Mouse (Mus musculus): Measurements from ENCODE around the gene Ddx39. TPM values are rescaled to one million over a fixed set of nuclear protein-coding genes. Genes with fewer than 3 reads are reported as not detected.

Gene Ddx39
- polyA plus RNA-seq, 1 experiment from 2014 or later: 116 TPM

GRCm38 (mm10) chr8:83697374-83698220 lies 17.4 kb upstream of the Ddx39 start:
- Histone ChIP-seq H3K27ac (ENCODE audit: low read length) (peak overlapping the region; percentile 22; the same call in 1 of the 2 replicates), H3K9ac (replicated peaks; ENCODE audit: low read depth, low read length) (peak overlapping the region; percentile 97), H3K27me3 (replicated peaks; ENCODE audit: control insufficient read depth, insufficient read depth, low read length) (no peaks in the 10 kb centered on the region), H3K4me2 (ENCODE audit: low read length) (peak overlapping the region; percentile 70), H3K4me3 (replicated peaks; ENCODE audit: low read length) (peak overlapping the region; percentile 91), H3K9me3 (ENCODE audit: control insufficient read depth, low read length) (no peaks in the 10 kb centered on the region), H3K4me1 (replicated peaks; ENCODE audit: control insufficient read depth, insufficient read depth, low read length) (peaks cover 24% of the 10 kb centered on the region), H3K36me3 (ENCODE audit: control insufficient read depth, insufficient read depth) (no peaks in the 10 kb centered on the region)
- peak; percentile 9; the same call in 1 of the 2 replicates for ATAC-seq
- WGBS: 57% methylated on average over 19 of the region's 19 CpGs

GRCm38 (mm10) chr8:83698291-83698660 lies 16.7 kb upstream of the Ddx39 start:
- no peaks in the 10 kb centered on the region for H3K9me3 ChIP-seq (ENCODE audit: control insufficient read depth, low read length)
- peak overlapping the region; percentile 70 for H3K4me2 ChIP-seq (ENCODE audit: low read length)
- H3K36me3 ChIP-seq (ENCODE audit: control insufficient read depth, insufficient read depth): no peaks in the 10 kb centered on the region
- no peaks in the 10 kb centered on the region for H3K27me3 ChIP-seq (replicated peaks; ENCODE audit: control insufficient read depth, insufficient read depth, low read length)
- peak; percentile 26 for ATAC-seq
- peaks cover 24% of the 10 kb centered on the region for H3K4me1 ChIP-seq (replicated peaks; ENCODE audit: control insufficient read depth, insufficient read depth, low read length)
- peak overlapping the region; percentile 97 for H3K9ac ChIP-seq (replicated peaks; ENCODE audit: low read depth, low read length)
- H3K27ac ChIP-seq (ENCODE audit: low read length): peak overlapping the region; percentile 57; the same call in 1 of the 2 replicates
- WGBS: 4% methylated on average over 15 of the region's 15 CpGs
- peak overlapping the region; percentile 91 for H3K4me3 ChIP-seq (replicated peaks; ENCODE audit: low read length)

GRCm38 (mm10) chr8:83698661-83699453 lies 16.1 kb upstream of the Ddx39 start, which contains the start of gene Pkn1:
TSS of gene Pkn1 (minus strand) at chr8:83699179.
- ATAC-seq: peak; percentile 85
- peak within 1 kb of the TSS; percentile 97 for H3K9ac ChIP-seq (replicated peaks; ENCODE audit: low read depth, low read length)
- peak within 1 kb of the TSS; percentile 57 for H3K27ac ChIP-seq (ENCODE audit: low read length)
- no peaks in the 10 kb centered on the region for H3K9me3 ChIP-seq (ENCODE audit: control insufficient read depth, low read length)
- peaks cover 24% of the 10 kb centered on the region for H3K4me1 ChIP-seq (replicated peaks; ENCODE audit: control insufficient read depth, insufficient read depth, low read length)
- no peaks in the 10 kb centered on the region for H3K27me3 ChIP-seq (replicated peaks; ENCODE audit: control insufficient read depth, insufficient read depth, low read length)
- peak within 1 kb of the TSS; percentile 70 for H3K4me2 ChIP-seq (ENCODE audit: low read length)
- peak within 1 kb of the TSS; percentile 91 for H3K4me3 ChIP-seq (replicated peaks; ENCODE audit: low read length)
- under 1% methylated on average over 74 of the region's 85 CpGs for WGBS
- no peaks in the 10 kb centered on the region for H3K36me3 ChIP-seq (ENCODE audit: control insufficient read depth, insufficient read depth)

DNA sequence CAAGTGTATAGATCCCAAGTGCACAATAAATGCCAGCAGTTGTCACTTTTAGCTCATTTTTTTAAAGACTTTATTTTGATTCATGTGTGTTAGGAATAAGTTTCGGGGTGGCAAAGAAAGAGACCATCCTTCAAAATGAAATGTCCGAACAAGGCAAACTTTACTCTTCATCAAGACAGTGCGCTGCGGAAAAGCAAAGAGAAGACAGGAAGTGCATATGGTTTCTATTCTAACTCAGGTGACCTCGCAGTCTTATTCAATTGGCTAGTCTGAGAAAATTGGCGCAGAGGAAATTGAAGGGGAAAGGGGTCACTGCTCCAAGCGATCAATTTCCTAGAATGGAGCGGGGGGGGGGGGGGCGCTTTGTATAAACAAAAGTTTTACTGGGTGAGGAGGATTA lies 15.4 kb upstream of the Ddx39 start:
- Histone ChIP-seq H3K36me3 (ENCODE audit: control insufficient read depth, insufficient read depth) (no peaks in the 10 kb centered on the region), H3K4me3 (replicated peaks; ENCODE audit: low read length) (peak overlapping the region; percentile 91), H3K4me2 (ENCODE audit: low read length) (peak overlapping the region; percentile 70), H3K4me1 (replicated peaks; ENCODE audit: control insufficient read depth, insufficient read depth, low read length) (peaks cover 24% of the 10 kb centered on the region), H3K9me3 (ENCODE audit: control insufficient read depth, low read length) (no peaks in the 10 kb centered on the region), H3K9ac (replicated peaks; ENCODE audit: low read depth, low read length) (peak overlapping the region; percentile 97), H3K27me3 (replicated peaks; ENCODE audit: control insufficient read depth, insufficient read depth, low read length) (no peaks in the 10 kb centered on the region), H3K27ac (ENCODE audit: low read length) (no peak overlapping the region)
- 45% methylated on average over 9 of the region's 9 CpGs for WGBS
- no peak for ATAC-seq

- H3K4me2 ChIP-seq (ENCODE audit: low read length): no peak overlapping the region
- no peak for ATAC-seq
- H3K27ac ChIP-seq (ENCODE audit: low read length): no peak overlapping the region
- H3K4me1 ChIP-seq (replicated peaks; ENCODE audit: control insufficient read depth, insufficient read depth, low read length): peaks cover 24% of the 10 kb centered on the region
- no peaks in the 10 kb centered on the region for H3K27me3 ChIP-seq (replicated peaks; ENCODE audit: control insufficient read depth, insufficient read depth, low read length)
- H3K9ac ChIP-seq (replicated peaks; ENCODE audit: low read depth, low read length): no peak overlapping the region
- H3K4me3 ChIP-seq (replicated peaks; ENCODE audit: low read length): no peak overlapping the region
- H3K36me3 ChIP-seq (ENCODE audit: control insufficient read depth, insufficient read depth): no peaks in the 10 kb centered on the region
- no peaks in the 10 kb centered on the region for H3K9me3 ChIP-seq (ENCODE audit: control insufficient read depth, low read length)
- 77% methylated on average over 9 of the region's 9 CpGs for WGBS
Observed at GRCm38 (mm10) chr8:83700423-83701085, 14.4 kb upstream of the Ddx39 start.

- no peak overlapping the region for H3K27ac ChIP-seq (ENCODE audit: low read length)
- WGBS: 82% methylated on average over 4 of the region's 4 CpGs
- ATAC-seq: no peak
Observed at GRCm38 (mm10) chr8:83703426-83703825, 11.6 kb upstream of the Ddx39 start.

GRCm38 (mm10) chr8:83706411-83706810 lies 8.6 kb upstream of the Ddx39 start:
- no peak overlapping the region for H3K4me3 ChIP-seq (replicated peaks; ENCODE audit: low read length)
- no peak overlapping the region for H3K4me2 ChIP-seq (ENCODE audit: low read length)
- 61% methylated on average over 5 of the region's 5 CpGs for WGBS
- no peaks in the 10 kb centered on the region for H3K4me1 ChIP-seq (replicated peaks; ENCODE audit: control insufficient read depth, insufficient read depth, low read length)
- no peaks in the 10 kb centered on the region for H3K27me3 ChIP-seq (replicated peaks; ENCODE audit: control insufficient read depth, insufficient read depth, low read length)
- H3K9ac ChIP-seq (replicated peaks; ENCODE audit: low read depth, low read length): no peak overlapping the region
- no peak for ATAC-seq
- no peaks in the 10 kb centered on the region for H3K36me3 ChIP-seq (ENCODE audit: control insufficient read depth, insufficient read depth)
- no peak overlapping the region for H3K27ac ChIP-seq (ENCODE audit: low read length)
- no peaks in the 10 kb centered on the region for H3K9me3 ChIP-seq (ENCODE audit: control insufficient read depth, low read length)

More at GRCm38 (mm10) chr8:83703426-83703825, 11.6 kb upstream of the Ddx39 start:
- Histone ChIP-seq H3K4me1 (replicated peaks; ENCODE audit: control insufficient read depth, insufficient read depth, low read length) (peaks cover 9% of the 10 kb centered on the region), H3K9me3 (ENCODE audit: control insufficient read depth, low read length) (no peaks in the 10 kb centered on the region), H3K4me3 (replicated peaks; ENCODE audit: low read length) (no peak overlapping the region), H3K36me3 (ENCODE audit: control insufficient read depth, insufficient read depth) (no peaks in the 10 kb centered on the region), H3K9ac (replicated peaks; ENCODE audit: low read depth, low read length) (no peak overlapping the region), H3K27me3 (replicated peaks; ENCODE audit: control insufficient read depth, insufficient read depth, low read length) (no peaks in the 10 kb centered on the region), H3K4me2 (ENCODE audit: low read length) (no peak overlapping the region)

DNA sequence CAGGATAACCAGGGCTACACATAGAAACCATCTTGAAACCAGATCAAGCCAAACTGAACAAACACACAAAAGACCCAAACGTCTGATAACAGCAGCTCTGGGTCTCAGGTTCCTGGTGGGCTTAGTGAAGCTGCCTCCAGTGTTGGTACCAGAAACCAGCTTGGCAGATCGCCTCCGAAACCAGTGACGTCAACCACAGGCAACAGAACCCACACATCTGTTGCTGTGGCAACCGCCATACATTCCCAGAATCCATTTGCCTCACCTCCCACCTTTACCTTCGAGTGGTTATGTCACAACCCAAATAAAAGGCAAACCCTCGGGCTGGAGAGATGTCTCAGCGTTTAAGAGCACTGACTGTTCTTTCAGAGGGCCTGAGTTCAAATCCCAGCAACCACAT lies 7.4 kb upstream of the Ddx39 start:
- H3K4me1 ChIP-seq (replicated peaks; ENCODE audit: control insufficient read depth, insufficient read depth, low read length): no peaks in the 10 kb centered on the region
- no peaks in the 10 kb centered on the region for H3K27me3 ChIP-seq (replicated peaks; ENCODE audit: control insufficient read depth, insufficient read depth, low read length)
- no peak overlapping the region for H3K4me2 ChIP-seq (ENCODE audit: low read length)
- H3K27ac ChIP-seq (ENCODE audit: low read length): no peak overlapping the region
- no peak overlapping the region for H3K9ac ChIP-seq (replicated peaks; ENCODE audit: low read depth, low read length)
- WGBS: 72% methylated on average over 8 of the region's 8 CpGs
- H3K36me3 ChIP-seq (ENCODE audit: control insufficient read depth, insufficient read depth): no peaks in the 10 kb centered on the region
- ATAC-seq: no peak
- no peak overlapping the region for H3K4me3 ChIP-seq (replicated peaks; ENCODE audit: low read length)
- H3K9me3 ChIP-seq (ENCODE audit: control insufficient read depth, low read length): no peaks in the 10 kb centered on the region

DNA sequence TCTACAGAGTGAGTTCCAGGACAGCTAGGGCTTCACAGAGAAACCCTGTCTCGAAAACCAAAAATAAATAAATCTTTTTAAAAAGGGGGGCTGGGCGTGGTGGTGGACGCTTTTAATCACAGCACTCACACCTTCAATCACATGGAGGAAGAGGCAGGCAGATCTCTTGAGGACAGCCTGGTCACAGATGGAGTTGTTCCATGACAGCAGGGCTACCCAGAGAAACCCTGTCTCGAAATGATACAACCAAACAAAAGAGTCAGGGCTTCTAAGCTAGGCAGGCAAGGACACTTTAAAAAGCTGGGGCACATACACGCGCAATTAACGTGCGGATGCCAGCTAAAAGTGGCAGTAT lies 324 bp upstream of the Ddx39 start:
- WGBS: 13% methylated on average over 8 of the region's 8 CpGs
- Histone ChIP-seq H3K9ac (replicated peaks; ENCODE audit: low read depth, low read length) (no peak overlapping the region; the same call in 1 of the 2 replicates), H3K36me3 (ENCODE audit: control insufficient read depth, insufficient read depth) (peaks cover 3% of the 10 kb centered on the region; the same call in 1 of the 2 replicates), H3K27me3 (replicated peaks; ENCODE audit: control insufficient read depth, insufficient read depth, low read length) (no peaks in the 10 kb centered on the region), H3K27ac (ENCODE audit: low read length) (peak overlapping the region; percentile 19; the same call in 1 of the 2 replicates), H3K4me2 (ENCODE audit: low read length) (peak overlapping the region; percentile 52), H3K4me3 (replicated peaks; ENCODE audit: low read length) (peak overlapping the region; percentile 87), H3K9me3 (ENCODE audit: control insufficient read depth, low read length) (no peaks in the 10 kb centered on the region), H3K4me1 (replicated peaks; ENCODE audit: control insufficient read depth, insufficient read depth, low read length) (peaks cover 11% of the 10 kb centered on the region)
- ATAC-seq: no peak

Data from forebrain, embryonic 16.5 days (tissue).